Mouse (Mus musculus) cerebellum, postnatal 14 days (tissue): ENCODE results near the gene Bfsp2.

Experiments used
- DNase-seq, 2 experiments: peaks; one replicate each; pipeline ENCODE4 v3.0.0; 2021; ENCODE audit warnings: mixed read lengths in 2 of 2

The Bfsp2 gene

DNA sequence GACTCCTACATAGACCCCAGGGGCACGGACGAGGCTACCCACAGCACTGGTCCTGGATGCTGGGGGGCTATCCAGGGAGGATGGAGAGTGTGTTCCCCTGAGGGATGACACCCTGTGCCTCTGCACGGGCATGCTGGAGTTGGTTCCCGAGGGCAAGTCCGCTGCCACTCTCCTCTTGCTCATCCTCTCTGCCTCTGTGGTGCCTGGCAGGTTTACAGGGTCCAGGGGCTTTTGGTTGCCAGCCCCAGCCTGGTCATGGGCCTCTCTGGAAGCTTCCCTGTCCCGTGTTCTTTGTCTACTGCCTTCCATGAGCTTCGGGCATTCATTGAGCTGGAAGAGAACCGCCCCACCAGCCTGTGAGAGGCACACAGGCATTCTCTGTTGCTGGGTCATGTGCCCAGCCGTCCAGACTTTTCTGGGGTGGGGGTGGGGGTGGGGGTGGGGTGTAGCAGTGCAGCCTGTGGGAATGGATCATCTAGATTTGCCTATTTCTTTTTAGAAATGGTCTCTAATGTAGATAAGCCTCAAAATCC is at the start of gene Bfsp2:
Gene Bfsp2 (minus strand): TSS at position 377 of the 533 bp plus-strand sequence.
- DNase-seq, result no peak

DNA sequence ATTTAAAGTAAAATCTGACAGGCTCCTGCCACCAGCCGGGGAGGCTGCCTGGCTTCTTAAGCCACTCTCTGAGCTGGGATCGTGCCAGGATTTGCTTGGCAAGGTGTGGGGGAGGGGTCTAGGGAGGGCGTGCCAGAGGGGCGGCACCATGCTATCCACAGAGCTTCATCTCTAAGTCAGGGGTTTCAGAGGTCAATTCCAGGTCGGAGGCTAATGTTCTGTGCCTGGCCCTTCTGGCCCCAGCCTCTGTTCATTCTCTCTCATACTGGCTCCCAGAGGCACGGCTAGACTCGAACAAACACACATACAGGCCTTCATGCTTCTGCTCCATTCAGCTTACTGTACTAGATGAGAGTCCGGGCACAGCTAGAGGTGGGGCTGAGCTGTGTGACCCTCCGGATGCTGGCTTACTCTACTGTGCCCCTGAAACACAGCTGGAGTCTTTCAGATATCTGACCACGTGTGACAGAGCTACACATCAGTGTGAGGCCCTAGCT is 44.9 kb upstream of the Bfsp2 start:
- DNase-seq, result peak in 1 of 2 experiments; percentile 62

DNA sequence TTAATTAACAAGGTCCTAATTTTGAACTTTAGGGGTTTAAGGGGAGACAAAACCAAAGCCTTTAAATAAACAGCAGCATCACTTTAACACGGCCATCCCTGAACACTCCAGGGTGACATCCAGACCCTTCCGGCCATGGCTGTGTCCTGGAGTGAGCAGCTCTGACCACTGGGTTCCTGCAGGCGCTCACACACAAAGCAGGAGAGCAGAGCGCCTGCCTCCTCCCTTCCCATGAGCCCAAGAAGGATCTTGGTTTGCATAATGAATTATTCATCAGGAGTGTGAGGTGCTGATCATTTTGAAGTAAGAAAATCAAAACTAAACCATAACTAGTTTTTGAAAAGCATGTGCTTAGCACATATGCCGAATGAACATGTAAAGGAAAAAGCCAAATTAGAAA is 44.4 kb upstream of the Bfsp2 start:
- DNase-seq, result no peak

GRCm38 (mm10) chr9:103523742-103524403 is 43.7 kb upstream of the Bfsp2 start:
- no peak for DNase-seq

DNA sequence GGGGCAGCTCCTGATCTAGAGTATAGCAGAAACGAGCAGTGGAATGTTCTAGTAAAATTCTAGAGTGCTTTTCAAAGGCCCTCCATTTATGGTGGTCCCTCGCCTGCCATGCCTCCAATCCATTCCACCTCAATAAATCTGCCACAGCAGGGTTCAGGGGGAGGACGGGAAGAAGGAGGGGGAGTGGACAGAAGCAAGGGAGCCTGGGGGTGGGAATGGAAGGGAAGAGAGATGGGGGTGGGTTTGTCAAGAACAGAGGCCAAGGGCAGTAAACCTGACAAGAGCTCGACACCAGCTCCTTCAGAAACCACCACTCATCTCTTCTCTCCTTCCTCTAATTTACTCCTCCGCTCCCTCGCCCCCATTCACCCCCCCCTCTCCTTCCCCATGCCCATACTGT is 42.8 kb upstream of the Bfsp2 start:
- no peak for DNase-seq

GRCm38 (mm10) chr9:103513884-103514283 is 33.7 kb upstream of the Bfsp2 start:
- DNase-seq, result no peak

DNA sequence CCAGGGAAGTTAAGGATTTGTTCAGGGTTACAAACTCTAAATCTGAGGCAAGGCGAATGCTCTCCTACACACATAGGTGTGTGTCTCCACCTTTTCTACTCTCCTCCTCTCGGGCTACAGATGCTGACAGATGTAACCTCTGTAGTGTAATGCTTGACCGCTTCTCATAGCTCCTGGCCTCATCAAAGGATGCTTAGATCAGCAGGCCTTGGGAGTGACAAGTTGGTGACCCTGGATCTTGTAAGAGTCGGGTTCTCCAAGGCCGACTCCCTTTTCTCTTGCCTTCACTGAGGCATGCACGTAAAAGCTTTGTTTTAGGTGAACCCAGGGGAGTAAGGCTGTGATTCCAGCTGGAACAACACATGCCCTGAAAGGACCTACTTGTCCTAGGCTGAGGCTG is 32.0 kb upstream of the Bfsp2 start:
- DNase-seq, result no peak

GRCm38 (mm10) chr9:103506968-103507584 is 26.9 kb upstream of the Bfsp2 start:
- DNase-seq, result peak in 1 of 2 experiments; percentile 22

- DNase-seq, result peak; percentile 50 to 68
Observed at GRCm38 (mm10) chr9:103505067-103505466, 24.8 kb upstream of the Bfsp2 start.

DNA sequence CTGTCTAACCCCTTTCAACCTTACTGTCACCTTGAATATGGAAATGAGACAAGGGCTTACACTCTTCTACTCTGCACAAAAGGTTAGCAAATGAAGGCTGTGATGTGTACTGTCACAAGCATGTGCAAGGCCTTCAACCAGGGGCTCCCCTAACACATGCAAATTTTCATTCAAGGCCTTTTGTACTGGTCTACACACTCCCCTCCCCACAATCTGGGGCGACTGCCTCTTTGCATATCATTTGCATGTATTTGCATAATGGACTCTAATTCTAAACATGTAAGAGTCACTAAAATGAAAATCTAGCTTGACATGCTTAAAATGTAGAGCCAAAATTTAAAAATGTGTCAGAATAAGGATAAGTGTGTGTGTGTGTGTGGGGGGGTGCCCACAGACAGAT is 24.4 kb upstream of the Bfsp2 start:
- peak in 1 of 2 experiments; percentile 31 for DNase-seq

GRCm38 (mm10) chr9:103503586-103504298 is 23.5 kb upstream of the Bfsp2 start:
- no peak for DNase-seq

DNA sequence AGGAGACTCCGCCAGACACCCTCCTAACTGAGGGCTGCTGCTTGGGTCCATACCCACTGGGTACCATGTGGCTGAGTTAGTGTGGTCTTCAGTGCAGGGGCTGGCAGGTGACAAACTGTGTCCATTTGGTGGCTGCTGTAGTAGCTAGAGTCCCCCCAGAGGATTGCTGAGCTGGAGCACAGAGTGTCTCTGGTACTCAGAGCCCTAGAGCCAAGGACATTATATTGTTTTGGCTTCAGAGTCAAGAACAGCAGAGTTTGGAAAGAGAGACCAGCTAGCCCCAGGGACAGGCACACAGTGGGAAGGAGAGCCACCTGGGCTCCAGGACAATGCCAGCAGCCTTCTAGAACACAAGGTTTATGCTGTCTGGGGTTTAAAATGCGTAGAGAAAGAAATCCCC is 22.4 kb upstream of the Bfsp2 start:
- peak in 1 of 2 experiments; percentile 38 for DNase-seq

GRCm38 (mm10) chr9:103501861-103502364 is 21.7 kb upstream of the Bfsp2 start:
- DNase-seq, result peak; percentile 59 to 62

DNA sequence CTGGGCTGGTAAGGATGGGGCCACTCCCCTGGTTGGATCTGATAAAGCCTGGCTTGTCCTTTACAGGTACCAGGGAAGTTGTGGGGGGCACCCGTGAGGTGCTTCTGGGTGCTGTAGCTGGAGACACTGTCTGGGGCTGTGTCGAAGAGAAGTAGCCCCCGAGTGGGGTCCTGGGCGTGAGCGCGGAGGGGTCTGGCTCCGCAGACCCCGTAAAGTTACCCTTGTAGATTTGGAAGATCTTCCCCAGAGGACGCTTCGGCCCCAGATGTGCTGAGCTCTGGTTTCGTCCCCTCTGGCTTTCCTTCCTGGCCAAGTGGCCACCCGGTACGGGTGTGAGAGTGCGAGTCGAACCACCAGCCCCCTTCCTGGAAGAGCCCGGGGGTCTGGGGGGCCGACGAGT is 19.1 kb upstream of the Bfsp2 start:
- DNase-seq, result no peak

DNA sequence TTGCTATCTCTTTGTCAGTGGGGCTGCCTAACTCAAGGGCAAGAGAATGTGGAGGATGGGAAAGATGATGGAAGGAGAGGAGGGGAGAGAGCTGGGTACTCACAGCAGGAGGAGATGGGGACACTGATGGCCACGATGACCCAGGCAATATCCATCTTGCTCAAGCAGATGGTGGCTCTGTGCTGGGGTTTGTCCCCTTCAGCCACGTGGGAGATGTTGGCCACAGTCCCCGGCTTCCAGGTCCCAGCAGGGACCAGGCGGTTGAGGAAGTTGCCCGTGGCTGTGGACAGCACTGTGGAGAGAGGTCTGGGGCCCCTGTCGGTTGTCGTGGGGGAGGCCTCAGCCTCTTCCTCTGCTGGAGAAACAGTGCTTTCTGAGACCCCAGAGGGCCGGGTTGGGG is 18.5 kb upstream of the Bfsp2 start:
- peak; percentile 41 to 50 for DNase-seq

- no peak for DNase-seq
Observed at GRCm38 (mm10) chr9:103495391-103495790, 15.2 kb upstream of the Bfsp2 start.

DNA sequence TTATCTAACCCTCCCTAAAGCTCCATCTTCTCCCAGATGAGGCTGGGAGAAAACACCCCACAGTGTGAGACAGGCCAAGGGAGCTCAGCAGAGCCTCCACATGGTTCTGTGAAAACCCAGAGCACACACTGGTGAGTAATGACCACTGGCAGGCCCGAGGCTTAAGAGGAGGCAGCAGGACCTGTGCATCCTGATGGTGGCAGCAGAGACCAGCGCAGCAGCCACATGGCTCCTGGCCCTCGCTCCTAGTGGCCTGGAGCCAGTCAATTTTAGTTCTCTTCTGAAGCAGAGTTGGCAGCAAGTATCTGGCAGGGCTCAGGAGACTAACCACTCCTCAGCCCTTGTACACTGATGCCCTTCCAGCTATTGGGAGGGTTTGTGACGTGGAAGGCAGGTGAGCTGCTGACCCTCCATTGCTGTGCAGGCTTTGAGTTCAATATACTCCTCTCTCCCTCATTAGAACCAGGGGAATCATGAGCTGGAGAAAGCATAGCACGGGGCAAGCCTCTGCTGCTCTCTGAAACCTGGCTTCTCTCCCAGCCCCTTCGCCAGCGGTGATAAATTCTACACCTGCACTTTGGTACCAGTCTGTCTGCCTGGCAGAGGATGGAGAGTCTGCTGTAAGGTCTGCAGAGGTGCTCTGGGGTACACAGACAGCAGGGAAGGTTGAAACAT is 14.3 kb upstream of the Bfsp2 start:
- peak; percentile 95 for DNase-seq

DNA sequence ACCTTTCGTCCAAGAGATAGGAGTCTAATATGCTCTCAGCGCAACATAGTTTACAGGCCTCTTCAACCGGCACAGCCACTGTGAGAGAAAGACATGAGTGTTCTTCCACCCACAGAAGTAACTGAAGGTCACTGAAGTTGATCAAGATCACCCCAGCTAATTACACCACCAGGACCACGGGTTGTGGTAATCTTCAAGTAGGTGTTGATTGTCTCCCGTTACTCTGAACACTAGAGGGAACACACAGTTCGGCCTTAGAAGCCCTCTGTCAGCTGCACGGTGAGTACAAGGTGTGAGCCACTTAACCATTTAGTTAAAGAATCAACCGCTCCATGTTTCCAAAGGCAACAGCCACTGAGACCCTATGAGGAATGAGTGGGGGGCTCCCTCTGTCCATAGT is 11.8 kb upstream of the Bfsp2 start:
- DNase-seq, result no peak

GRCm38 (mm10) chr9:103490439-103490838 is 10.2 kb upstream of the Bfsp2 start:
- DNase-seq, result peak; percentile 93

- no peak for DNase-seq
Observed at GRCm38 (mm10) chr9:103489883-103490282, 9.7 kb upstream of the Bfsp2 start.

- DNase-seq, result no peak
Observed at GRCm38 (mm10) chr9:103489096-103489495, 8.9 kb upstream of the Bfsp2 start.

- no peak for DNase-seq
Observed at GRCm38 (mm10) chr9:103486262-103486661, 6.0 kb upstream of the Bfsp2 start.

DNA sequence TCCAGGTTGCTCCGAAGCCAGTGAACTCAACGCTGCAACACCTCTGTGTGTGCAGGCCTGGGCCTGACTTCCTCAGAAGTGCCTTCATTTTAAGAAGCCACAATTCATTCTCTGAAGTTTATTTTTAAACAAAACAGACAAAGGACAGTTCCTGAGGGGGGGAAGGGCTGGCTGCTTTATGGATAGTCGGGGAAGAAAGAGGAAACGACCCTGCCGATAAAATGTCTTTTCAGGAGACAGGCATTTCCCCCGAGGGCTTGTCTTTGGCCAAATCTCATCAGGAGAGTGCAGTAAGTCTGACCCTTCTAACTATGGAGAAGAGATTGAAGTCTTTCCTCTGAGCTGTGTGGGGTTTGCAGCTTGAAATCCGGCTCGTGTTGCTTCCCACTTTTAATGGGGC is 5.4 kb upstream of the Bfsp2 start:
- no peak for DNase-seq
